Mouse (Mus musculus): Measurements from ENCODE around the gene Tmem248. TPM values are rescaled to one million over a fixed set of nuclear protein-coding genes. Genes with fewer than 3 reads are reported as not detected.

Gene Tmem248
- polyA plus RNA-seq, 1 experiment from 2014 or later: 37.7 TPM

DNA sequence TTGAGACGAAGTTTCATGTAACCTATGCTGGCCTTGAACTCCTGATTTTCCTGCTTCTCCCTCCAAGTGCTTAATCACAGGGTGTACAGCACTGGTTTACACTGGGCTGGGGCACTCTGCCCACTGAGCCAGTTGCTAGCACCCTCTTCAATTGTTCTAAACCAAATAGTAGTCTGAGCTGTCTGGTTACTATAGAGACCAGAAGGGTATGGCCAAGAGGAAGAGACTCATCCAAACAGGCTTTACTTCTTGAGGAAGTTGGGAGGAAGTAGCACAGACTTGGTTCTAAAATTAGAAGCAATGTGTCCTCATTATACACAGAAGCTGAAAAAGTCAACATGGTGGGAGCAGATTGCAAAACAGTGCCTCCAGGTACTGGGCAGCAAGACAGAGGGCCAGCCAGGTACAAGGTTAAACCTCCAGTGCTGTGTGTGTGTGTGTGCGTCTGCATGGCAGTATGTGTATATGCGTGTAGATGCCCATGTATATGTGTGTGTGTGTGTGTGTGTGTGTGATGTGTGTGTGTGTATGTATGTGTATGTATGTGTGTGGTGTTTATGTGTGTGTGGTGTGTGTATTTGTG, 11.3 kb upstream of the Tmem248 start:
- 92% methylated on average over 3 of the region's 3 CpGs for WGBS
- no peak overlapping the region for H3K4me3 ChIP-seq
- no peak overlapping the region for H3K9ac ChIP-seq
- no peak overlapping the region for H3K27ac ChIP-seq
- no peaks in the 10 kb centered on the region for H3K27me3 ChIP-seq
- no peak overlapping the region for H3K4me2 ChIP-seq
- H3K9me3 ChIP-seq: no peaks in the 10 kb centered on the region
- H3K4me1 ChIP-seq: no peaks in the 10 kb centered on the region
- H3K36me3 ChIP-seq: peaks cover 50% of the 10 kb centered on the region
- no peak for ATAC-seq (ENCODE audit: insufficient number of reproducible peaks, low FRiP score, low TSS enrichment, low read depth)

DNA sequence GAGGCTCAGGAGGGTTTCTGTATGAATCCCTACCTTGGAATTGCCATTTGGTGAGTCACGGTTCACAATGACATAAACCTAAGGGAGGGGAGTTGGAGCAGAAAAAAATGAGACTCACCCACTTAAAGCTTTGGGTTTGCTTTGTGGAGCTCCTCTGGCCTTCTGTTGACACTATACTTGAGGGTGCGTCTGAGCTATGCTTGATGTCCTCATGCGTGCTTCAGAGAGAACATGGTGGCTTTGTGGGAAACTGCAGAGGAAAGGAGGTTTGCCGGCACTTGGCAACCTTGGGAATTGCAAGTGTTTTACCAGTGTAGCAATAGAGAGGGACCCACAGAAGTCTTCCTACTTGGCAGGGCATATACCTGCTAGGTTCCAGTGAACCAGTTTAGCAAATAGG, 9.6 kb upstream of the Tmem248 start:
- H3K4me2 ChIP-seq: no peak overlapping the region
- no peak overlapping the region for H3K27ac ChIP-seq
- H3K4me3 ChIP-seq: no peak overlapping the region
- WGBS: 86% methylated on average over 4 of the region's 4 CpGs
- peaks cover 57% of the 10 kb centered on the region for H3K36me3 ChIP-seq
- no peaks in the 10 kb centered on the region for H3K9me3 ChIP-seq
- H3K4me1 ChIP-seq: no peaks in the 10 kb centered on the region
- H3K9ac ChIP-seq: no peak overlapping the region
- ATAC-seq (ENCODE audit: insufficient number of reproducible peaks, low FRiP score, low TSS enrichment, low read depth): no peak
- H3K27me3 ChIP-seq: no peaks in the 10 kb centered on the region

DNA sequence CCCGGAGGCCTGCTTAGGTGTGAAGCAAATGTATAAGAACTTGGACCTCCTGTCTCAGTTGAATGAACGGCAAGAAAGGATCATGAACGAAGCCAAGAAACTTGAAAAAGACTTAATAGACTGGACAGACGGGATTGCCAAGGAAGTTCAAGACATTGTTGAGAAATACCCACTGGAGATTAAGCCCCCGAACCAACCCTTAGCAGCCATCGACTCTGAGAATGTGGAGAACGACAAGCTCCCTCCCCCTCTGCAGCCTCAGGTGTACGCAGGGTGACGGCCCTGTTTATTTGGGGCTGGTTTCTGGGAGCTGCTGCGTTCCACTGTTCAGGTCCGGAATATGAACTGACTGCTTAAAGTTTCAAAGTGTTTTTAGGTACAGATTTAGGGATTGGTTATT, 3.9 kb upstream of the Tmem248 start:
- H3K27me3 ChIP-seq: no peaks in the 10 kb centered on the region
- peaks cover 64% of the 10 kb centered on the region for H3K36me3 ChIP-seq
- no peak overlapping the region for H3K27ac ChIP-seq
- H3K4me3 ChIP-seq: no peak overlapping the region
- no peak overlapping the region for H3K9ac ChIP-seq
- ATAC-seq (ENCODE audit: insufficient number of reproducible peaks, low FRiP score, low TSS enrichment, low read depth): no peak
- H3K4me2 ChIP-seq: no peak overlapping the region
- 88% methylated on average over 11 of the region's 11 CpGs for WGBS
- H3K4me1 ChIP-seq: no peaks in the 10 kb centered on the region
- no peaks in the 10 kb centered on the region for H3K9me3 ChIP-seq

DNA sequence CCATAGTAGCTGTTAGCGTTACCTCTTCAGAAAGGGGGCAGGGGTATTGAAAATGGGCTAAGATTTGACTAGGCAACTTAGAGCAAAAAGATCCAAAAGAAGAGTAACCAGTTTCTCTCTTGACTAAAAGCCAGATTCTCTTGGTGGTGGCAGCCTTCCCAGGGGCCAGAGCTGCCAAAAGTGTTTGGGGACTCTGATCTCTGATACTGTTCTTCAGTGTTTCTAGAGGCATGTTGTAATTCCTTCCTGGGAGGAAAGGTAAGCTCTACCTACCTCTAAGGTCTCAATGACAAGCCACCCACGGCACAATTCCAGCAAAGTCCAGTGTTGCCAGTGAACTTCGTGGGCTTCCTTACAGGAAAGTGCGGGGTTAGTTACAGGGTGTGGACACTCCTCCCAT, 525 bp downstream of the Tmem248 start:
- Histone ChIP-seq H3K9me3 (no peaks in the 10 kb centered on the region), H3K27me3 (no peaks in the 10 kb centered on the region), H3K4me2 (no peak overlapping the region), H3K36me3 (peaks cover 22% of the 10 kb centered on the region), H3K27ac (no peak overlapping the region), H3K4me1 (peaks cover 7% of the 10 kb centered on the region; the same call in 1 of the 2 replicates), H3K9ac (no peak overlapping the region), H3K4me3 (no peak overlapping the region)
- ATAC-seq (ENCODE audit: insufficient number of reproducible peaks, low FRiP score, low TSS enrichment, low read depth): no peak
- WGBS: 84% methylated on average over 4 of the region's 4 CpGs

DNA sequence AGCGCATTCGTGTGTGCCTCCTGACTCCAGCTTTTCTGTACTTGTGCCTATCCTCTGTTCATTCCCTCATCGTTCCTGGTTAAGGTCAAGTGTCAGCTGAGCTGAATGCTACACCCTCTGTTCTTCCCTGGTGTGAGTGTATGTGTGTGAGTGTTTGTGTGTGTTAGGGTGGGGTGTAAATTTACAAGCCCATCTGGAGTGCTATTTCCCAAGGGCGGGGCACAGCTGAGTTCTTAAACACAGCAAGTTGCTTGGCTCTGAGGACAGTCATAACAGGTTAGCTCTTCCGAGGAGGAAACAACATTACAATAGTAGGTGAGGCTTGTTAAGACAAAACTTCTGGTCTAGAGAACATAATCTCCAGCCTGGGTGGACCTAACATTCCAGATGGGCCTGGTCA, 1.5 kb downstream of the Tmem248 start:
- no peak for ATAC-seq (ENCODE audit: insufficient number of reproducible peaks, low FRiP score, low TSS enrichment, low read depth)
- WGBS: 86% methylated on average over 5 of the region's 5 CpGs

DNA sequence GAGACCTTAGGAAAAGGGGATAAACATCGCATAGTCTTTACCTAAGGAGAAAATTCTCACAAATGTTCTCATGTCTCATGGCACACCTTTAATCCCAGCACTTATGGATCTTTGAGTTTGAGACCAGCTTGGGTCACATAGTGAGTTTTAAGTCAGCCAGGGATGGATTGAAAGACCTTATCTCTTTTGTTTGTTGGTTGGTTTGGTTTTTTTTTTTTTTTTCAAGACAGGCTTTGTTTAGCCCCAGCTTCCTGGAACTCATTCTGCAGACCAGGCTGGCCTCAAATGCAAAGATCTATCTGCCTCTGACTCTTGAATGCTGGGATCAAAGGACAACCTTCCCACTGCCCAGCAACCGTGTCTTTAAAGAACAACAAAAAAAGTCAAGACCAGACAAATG, 4.4 kb downstream of the Tmem248 start:
- no peaks in the 10 kb centered on the region for H3K36me3 ChIP-seq
- no peaks in the 10 kb centered on the region for H3K27me3 ChIP-seq
- H3K9me3 ChIP-seq: no peaks in the 10 kb centered on the region
- peak overlapping the region; percentile 99 for H3K4me3 ChIP-seq
- WGBS: 51% methylated on average over 2 of the region's 2 CpGs
- peak overlapping the region; percentile 67 for H3K4me2 ChIP-seq
- ATAC-seq (ENCODE audit: insufficient number of reproducible peaks, low FRiP score, low TSS enrichment, low read depth): no peak
- no peak overlapping the region for H3K27ac ChIP-seq
- no peak overlapping the region for H3K9ac ChIP-seq
- peaks cover 18% of the 10 kb centered on the region for H3K4me1 ChIP-seq

More for the DNA sequence above, 1.5 kb downstream of the Tmem248 start:
- H3K4me3 ChIP-seq: no peak overlapping the region
- H3K27ac ChIP-seq: no peak overlapping the region
- no peak overlapping the region for H3K9ac ChIP-seq
- H3K36me3 ChIP-seq: peaks cover 14% of the 10 kb centered on the region
- H3K9me3 ChIP-seq: no peaks in the 10 kb centered on the region
- no peaks in the 10 kb centered on the region for H3K27me3 ChIP-seq
- H3K4me2 ChIP-seq: no peak overlapping the region
- H3K4me1 ChIP-seq: peaks cover 11% of the 10 kb centered on the region

DNA sequence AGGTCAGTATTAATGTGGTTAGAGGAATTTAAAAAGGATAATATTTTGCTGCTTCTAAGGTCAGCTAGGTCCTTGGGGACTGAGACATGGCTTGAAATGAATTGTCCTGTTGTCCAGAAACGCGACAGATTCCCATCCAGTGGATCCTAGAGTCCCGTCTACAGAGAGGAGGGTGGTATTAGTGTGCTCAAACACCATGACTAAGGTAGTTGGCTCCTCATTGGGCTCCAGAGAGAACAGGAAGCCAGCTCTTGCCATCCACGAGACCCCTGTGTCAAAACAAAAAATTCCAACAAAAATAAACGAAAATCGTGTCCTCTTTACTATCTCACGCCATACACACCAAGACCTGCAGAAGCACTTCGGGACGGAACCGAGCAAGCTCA, 4.9 kb downstream of the Tmem248 start:
- H3K27me3 ChIP-seq: no peaks in the 10 kb centered on the region
- H3K4me2 ChIP-seq: peak overlapping the region; percentile 67
- peak overlapping the region; percentile 91; the same call in 1 of the 2 replicates for H3K9ac ChIP-seq
- H3K4me1 ChIP-seq: peaks cover 18% of the 10 kb centered on the region
- WGBS: under 1% methylated on average over 10 of the region's 10 CpGs
- ATAC-seq (ENCODE audit: insufficient number of reproducible peaks, low FRiP score, low TSS enrichment, low read depth): no peak
- H3K4me3 ChIP-seq: peak overlapping the region; percentile 99
- no peaks in the 10 kb centered on the region for H3K36me3 ChIP-seq
- peak overlapping the region; percentile 83 for H3K27ac ChIP-seq
- H3K9me3 ChIP-seq: no peaks in the 10 kb centered on the region

DNA sequence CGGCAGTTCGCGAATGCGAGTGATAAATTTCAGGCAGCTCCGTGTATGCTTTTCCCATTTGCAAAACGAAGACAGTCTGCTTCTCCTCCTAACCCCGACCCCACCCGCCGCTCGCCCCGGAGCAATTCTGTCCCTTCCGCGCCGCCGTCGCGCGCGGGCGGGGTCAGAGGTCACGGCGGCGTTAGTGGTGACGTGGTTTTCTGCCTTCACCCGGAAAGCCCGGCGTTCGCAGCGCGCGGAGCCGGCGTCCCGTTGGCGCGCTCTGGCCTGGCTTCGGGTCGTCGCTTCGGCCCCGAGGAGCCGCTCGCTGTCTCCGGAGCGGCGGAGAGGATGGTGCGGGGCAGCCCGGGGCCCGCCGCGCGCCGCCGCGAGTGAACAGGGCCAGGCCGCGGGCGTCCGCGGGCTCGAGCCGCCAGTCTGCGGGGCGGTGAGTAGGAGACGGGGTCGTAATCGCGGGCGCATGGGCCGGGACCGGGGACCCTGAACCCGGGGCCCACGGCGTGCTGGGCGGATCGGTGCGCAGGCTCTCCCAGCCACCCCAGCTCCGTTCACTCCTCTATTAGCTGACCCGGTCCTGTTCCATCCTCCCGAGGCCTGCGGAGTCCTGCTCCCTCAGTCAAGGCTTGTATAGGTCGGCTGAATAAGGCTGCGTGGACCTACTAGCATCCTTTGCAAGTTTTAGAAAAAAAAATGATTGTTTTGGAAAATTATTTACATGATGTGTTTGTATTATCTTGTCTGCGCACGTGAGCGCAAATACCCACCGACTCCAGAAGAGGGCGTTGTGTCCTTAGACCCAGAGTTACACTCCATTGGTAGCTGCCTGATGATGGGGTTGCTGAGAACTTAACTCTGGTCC, 5.5 kb downstream of the Tmem248 start:
- under 1% methylated on average over 87 of the region's 88 CpGs for WGBS
- peak overlapping the region; percentile 99 for H3K4me3 ChIP-seq
- H3K36me3 ChIP-seq: no peaks in the 10 kb centered on the region
- peak overlapping the region; percentile 67 for H3K4me2 ChIP-seq
- peak overlapping the region; percentile 91 for H3K9ac ChIP-seq
- H3K27me3 ChIP-seq: no peaks in the 10 kb centered on the region
- peak; percentile 81 for ATAC-seq (ENCODE audit: insufficient number of reproducible peaks, low FRiP score, low TSS enrichment, low read depth)
- H3K4me1 ChIP-seq: peaks cover 18% of the 10 kb centered on the region
- H3K9me3 ChIP-seq: no peaks in the 10 kb centered on the region
- peak overlapping the region; percentile 83 for H3K27ac ChIP-seq

DNA sequence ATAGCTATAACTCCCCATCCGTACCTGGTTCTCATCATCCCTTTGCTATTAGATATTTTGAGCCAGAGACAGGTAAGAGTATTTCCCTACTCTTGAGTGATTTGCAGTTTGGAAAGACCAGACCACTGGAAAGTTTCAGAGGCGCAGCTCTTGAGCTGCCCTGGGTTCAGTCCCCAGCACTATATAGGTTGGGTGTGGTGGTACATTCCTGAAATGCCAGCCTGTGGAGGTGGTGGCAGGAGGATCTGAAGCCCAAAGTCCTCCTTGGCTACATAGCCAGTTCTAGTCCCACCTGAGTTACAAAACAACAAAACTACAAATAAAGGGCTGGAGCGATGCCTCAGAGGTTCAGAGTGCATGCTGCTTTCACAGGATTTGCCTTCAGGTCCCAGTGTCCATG, 9.9 kb downstream of the Tmem248 start:
- no peak for ATAC-seq (ENCODE audit: insufficient number of reproducible peaks, low FRiP score, low TSS enrichment, low read depth)
- peaks cover 25% of the 10 kb centered on the region for H3K36me3 ChIP-seq
- no peak overlapping the region for H3K9ac ChIP-seq
- H3K27ac ChIP-seq: no peak overlapping the region
- WGBS: 88% methylated on average over 3 of the region's 3 CpGs
- H3K4me2 ChIP-seq: no peak overlapping the region
- peaks cover 14% of the 10 kb centered on the region for H3K4me1 ChIP-seq
- no peaks in the 10 kb centered on the region for H3K27me3 ChIP-seq
- no peaks in the 10 kb centered on the region for H3K9me3 ChIP-seq
- H3K4me3 ChIP-seq: no peak overlapping the region

DNA sequence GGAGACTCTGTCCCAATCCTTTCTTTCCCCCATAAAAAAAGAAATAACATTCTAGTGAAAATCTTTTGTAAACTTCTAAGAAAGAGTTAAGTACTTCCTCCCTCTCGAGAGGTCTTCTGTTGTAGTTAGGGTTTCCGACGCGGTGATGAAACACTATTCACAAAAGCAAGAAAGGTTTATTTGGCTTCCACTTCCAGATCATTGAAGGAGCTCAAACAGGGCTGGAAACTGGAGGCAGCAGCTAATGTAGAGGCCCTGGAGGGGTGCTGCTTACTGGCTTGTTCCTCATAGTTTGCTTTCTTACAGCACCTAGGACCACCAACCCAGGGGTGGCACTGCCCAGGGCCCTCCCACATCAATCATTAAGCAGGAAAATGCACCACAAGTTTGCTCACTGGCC, 11.2 kb downstream of the Tmem248 start:
- no peaks in the 10 kb centered on the region for H3K9me3 ChIP-seq
- no peak overlapping the region for H3K4me2 ChIP-seq
- no peak overlapping the region for H3K27ac ChIP-seq
- no peak overlapping the region for H3K4me3 ChIP-seq
- peaks cover 38% of the 10 kb centered on the region for H3K36me3 ChIP-seq
- H3K27me3 ChIP-seq: no peaks in the 10 kb centered on the region
- peaks cover 13% of the 10 kb centered on the region for H3K4me1 ChIP-seq
- ATAC-seq (ENCODE audit: insufficient number of reproducible peaks, low FRiP score, low TSS enrichment, low read depth): no peak
- H3K9ac ChIP-seq: no peak overlapping the region
- WGBS: 70% methylated on average over 4 of the region's 4 CpGs

DNA sequence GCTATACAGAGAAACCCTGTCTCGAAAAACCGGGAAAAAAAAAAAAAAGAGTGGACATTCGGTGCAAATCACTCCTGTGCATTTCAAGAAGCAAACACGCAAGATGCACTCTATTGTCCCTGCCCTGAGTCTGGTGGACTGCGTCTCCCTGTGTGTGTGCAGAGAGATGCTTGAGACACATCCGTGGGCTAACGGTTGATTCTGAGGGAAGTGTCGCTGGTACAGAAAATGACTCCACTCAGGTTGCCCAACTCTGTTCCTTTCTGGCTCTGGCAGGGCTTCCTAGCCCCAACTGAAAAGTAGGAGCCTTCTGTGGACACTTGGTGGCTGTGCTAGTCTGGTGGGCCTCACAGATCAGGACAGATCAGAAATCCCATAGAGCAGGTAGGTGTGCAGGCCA, 19.4 kb downstream of the Tmem248 start:
- H3K4me3 ChIP-seq: no peak overlapping the region
- no peaks in the 10 kb centered on the region for H3K4me1 ChIP-seq
- peaks cover 94% of the 10 kb centered on the region for H3K36me3 ChIP-seq
- no peak for ATAC-seq (ENCODE audit: insufficient number of reproducible peaks, low FRiP score, low TSS enrichment, low read depth)
- H3K27me3 ChIP-seq: no peaks in the 10 kb centered on the region
- no peak overlapping the region for H3K27ac ChIP-seq
- no peaks in the 10 kb centered on the region for H3K9me3 ChIP-seq
- no peak overlapping the region for H3K9ac ChIP-seq
- no peak overlapping the region for H3K4me2 ChIP-seq
- 91% methylated on average over 8 of the region's 8 CpGs for WGBS

DNA sequence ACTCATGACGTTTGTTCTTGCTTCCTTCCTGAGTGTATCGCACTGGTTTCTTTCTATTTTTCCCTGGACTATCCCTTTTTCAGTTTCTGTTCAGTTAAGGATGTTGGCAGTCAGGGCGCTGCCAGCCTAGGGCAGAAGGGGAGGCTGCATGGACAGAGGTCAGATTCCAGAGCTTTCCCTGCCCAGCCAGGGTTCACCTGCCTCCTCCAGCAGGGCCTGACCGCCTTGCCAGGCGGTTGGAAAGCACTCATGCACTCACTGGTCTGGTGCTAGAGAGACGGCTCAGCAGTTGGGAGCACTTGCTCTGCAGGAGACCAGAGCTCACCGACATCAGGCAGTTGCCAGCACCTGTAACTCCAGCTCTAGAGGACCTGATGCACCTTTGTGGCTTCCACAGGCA, 22.4 kb downstream of the Tmem248 start:
- WGBS: 87% methylated on average over 7 of the region's 7 CpGs
- Histone ChIP-seq H3K9ac (no peak overlapping the region), H3K4me2 (no peak overlapping the region), H3K4me1 (no peaks in the 10 kb centered on the region), H3K4me3 (no peak overlapping the region), H3K27ac (no peak overlapping the region), H3K36me3 (peaks cover 93% of the 10 kb centered on the region), H3K9me3 (no peaks in the 10 kb centered on the region), H3K27me3 (no peaks in the 10 kb centered on the region)
- ATAC-seq (ENCODE audit: insufficient number of reproducible peaks, low FRiP score, low TSS enrichment, low read depth): no peak
